Mouse (Mus musculus) limb, embryonic 14.5 days (tissue): ENCODE data around the gene Slc25a21. TPM values are rescaled to one million over a fixed set of nuclear protein-coding genes. Genes with fewer than 3 reads are reported as not detected.

Source experiments
- ATAC-seq: fragments of 200-750 bp; cut with Nextera tagmentation; 2 replicates; pipeline ENCODE4 v1.8.0; 2017; ENCODE audit warnings: low read depth, moderate number of reproducible peaks, moderate TSS enrichment; ENCODE audit not compliant: low FRiP score
- DNase-seq: peaks from one replicate; pipeline ENCODE4 v3.0.0-alpha.2; 2015; ENCODE audit warnings: low spot score
- H3K27ac ChIP-seq: fragments of 300-500 bp; sonication (generic); replicated peaks from 2 replicates; pipeline ENCODE4 v1.5.1; 2014; ENCODE audit warnings: low read depth, mild to moderate bottlenecking, low read length, moderate library complexity, mixed read lengths
- H3K27me3 ChIP-seq: fragments of 300-500 bp; sonication (generic); 2 replicates; pipeline ENCODE4 v1.6.1; 2014; ENCODE audit warnings: low read length, mixed read lengths; ENCODE audit not compliant: control insufficient read depth, insufficient read depth
- H3K36me3 ChIP-seq: fragments of 300-500 bp; sonication (generic); 2 replicates; pipeline ENCODE4 v1.6.1; 2014; ENCODE audit warnings: mild to moderate bottlenecking, low read length, moderate library complexity, mixed read lengths; ENCODE audit not compliant: control insufficient read depth, insufficient read depth
- H3K4me1 ChIP-seq: fragments of 300-500 bp; sonication (generic); 2 replicates; pipeline ENCODE4 v1.6.1; 2014; ENCODE audit warnings: antibody characterized with exemption, low read length, mixed read lengths; ENCODE audit not compliant: control insufficient read depth, insufficient read depth
- H3K4me2 ChIP-seq: fragments of 300-500 bp; sonication (generic); replicated peaks from 2 replicates; pipeline ENCODE4 v1.6.1; 2014; ENCODE audit warnings: low read depth, mild to moderate bottlenecking, low read length, moderate library complexity; ENCODE audit not compliant: severe bottlenecking
- H3K4me3 ChIP-seq: fragments of 300-500 bp; sonication (generic); replicated peaks from 2 replicates; pipeline ENCODE4 v1.5.1; 2014; ENCODE audit warnings: low read length
- H3K9ac ChIP-seq: fragments of 300-500 bp; sonication (generic); 2 replicates; pipeline ENCODE4 v1.6.1; 2014; ENCODE audit warnings: mild to moderate bottlenecking, low read depth, low read length, moderate library complexity; ENCODE audit not compliant: severe bottlenecking
- H3K9me3 ChIP-seq: fragments of 300-500 bp; sonication (generic); 2 replicates; pipeline ENCODE4 v1.6.1; 2016; ENCODE audit warnings: low read length; ENCODE audit not compliant: control insufficient read depth
- POLR2A ChIP-seq: fragments of 200-500 bp; IDR thresholded peaks from 2 replicates; pipeline ENCODE4 v1.8.0; 2012; ENCODE audit warnings: inconsistent platforms, mild to moderate bottlenecking, moderate library complexity, borderline replicate concordance; ENCODE audit not compliant: insufficient read depth, insufficient read length; ENCODE audit errors: extremely low read depth
- WGBS: fragments of 180-500 bp; shearing (Covaris S2); extraction: QIAGEN DNeasy Blood & Tissue Kit; methylation state at CpG from one replicate; pipeline ENCODE4 v1.1.7; 2014; 5-methylcytosine and 5-hydroxymethylcytosine counted together
- polyA plus RNA-seq, 2 experiments: library from polyadenylated mRNA; depleted of rRNA in 1 of 2; stranded (reverse) in 1 of 2; unstranded in 1 of 2; fragments of >200 nt; fragmentation: Nextera tagmentation in 1 of 2; extraction: Ambion mirVana in 1 of 2; gene quantifications; 2 replicates each; pipeline versions ENCODE4 v1.2.1 to v1.2.3; 2012 to 2014

Slc25a21 gene
- polyA plus RNA-seq, 2 experiments = 0.24 to 0.45 TPM

DNA sequence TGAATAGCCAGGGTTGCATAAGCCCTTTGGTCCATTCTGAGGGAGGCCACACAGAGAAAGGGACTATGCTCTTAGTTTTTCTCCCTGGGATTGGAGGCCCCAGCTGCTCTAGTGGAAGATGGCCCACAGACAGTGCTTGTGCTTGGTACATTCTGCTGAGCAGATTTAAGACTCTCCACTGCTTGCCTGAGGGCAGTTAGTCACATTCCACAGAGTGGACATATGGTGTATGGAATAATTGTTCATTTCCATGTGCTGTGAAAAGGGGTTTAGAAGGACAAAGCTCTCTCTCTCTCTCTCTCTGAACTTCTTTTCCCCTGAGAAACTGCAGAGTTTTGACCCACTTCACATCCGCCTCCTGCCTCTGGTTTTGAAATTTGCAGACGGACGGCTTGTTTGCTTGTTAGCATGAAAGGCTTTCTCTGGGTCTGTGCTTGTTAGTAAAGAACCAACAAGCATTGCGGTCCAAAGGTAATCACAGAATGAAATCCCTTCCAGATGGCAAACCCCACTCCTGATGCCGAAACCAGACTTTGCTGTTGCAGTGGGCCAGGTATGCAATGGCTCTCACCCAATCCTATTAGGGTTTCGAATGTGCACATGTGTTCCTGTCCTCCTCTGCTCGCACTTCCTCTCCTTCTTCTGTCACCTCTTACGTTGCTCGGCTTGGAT lies 527.7 kb downstream of the Slc25a21 start:
- peak; percentile 73 for DNase-seq
- peak; percentile 76 for ATAC-seq
- no peaks in the 10 kb centered on the region for H3K9me3 ChIP-seq
- H3K4me1 ChIP-seq = peaks cover 7% of the 10 kb centered on the region
- H3K27me3 ChIP-seq = no peaks in the 10 kb centered on the region
- WGBS = 33% methylated on average over 9 of the region's 9 CpGs
- H3K36me3 ChIP-seq = no peaks in the 10 kb centered on the region
- H3K4me2 ChIP-seq = peak overlapping the region; percentile 23
- TF ChIP-seq POLR2A = no peak
- no peak overlapping the region for H3K4me3 ChIP-seq
- H3K9ac ChIP-seq = no peak overlapping the region
- H3K27ac ChIP-seq = peak overlapping the region; percentile 28; the same call in 1 of the 2 replicates

Other genes starting within 250 kb of the Slc25a21 start
- gene Prps1l3, start 32.9 kb upstream of the Slc25a21 start, polyA plus RNA-seq (2012; rRNA removed) = 28.2 and 28.4 TPM in 2 replicates
- 51.2 and 61.5 TPM in 2 replicates for gene Prps1l3, start 32.9 kb upstream of the Slc25a21 start, polyA plus RNA-seq (2014; fragmentation: Nextera tagmentation; extraction: Ambion mirVana)
- gene Mipol1, start 33.0 kb upstream of the Slc25a21 start, polyA plus RNA-seq (2012; rRNA removed) = 3.6 and 5.3 TPM in 2 replicates
- gene Mipol1, start 33.0 kb upstream of the Slc25a21 start, polyA plus RNA-seq (2014; fragmentation: Nextera tagmentation; extraction: Ambion mirVana) = 8.2 and 9.5 TPM in 2 replicates